Mouse (Mus musculus): Measurements from ENCODE around the gene Chst14.

The Chst14 gene

GRCm38 (mm10) chr2:118926361-118926997, at the start of gene Chst14:
Gene Chst14 (plus strand): TSS chr2:118926496.
- peak; percentile 91 for DNase-seq

GRCm38 (mm10) chr2:118881019-118881418, 45.3 kb upstream of the Chst14 start:
- no peak for DNase-seq

- no peak for DNase-seq
Measured at GRCm38 (mm10) chr2:118881956-118882355, 44.3 kb upstream of the Chst14 start.

GRCm38 (mm10) chr2:118882840-118883679, 43.2 kb upstream of the Chst14 start:
- peak; percentile 86 for DNase-seq

GRCm38 (mm10) chr2:118887440-118887839, 38.9 kb upstream of the Chst14 start:
- no peak for DNase-seq

GRCm38 (mm10) chr2:118887845-118888548, 38.3 kb upstream of the Chst14 start:
- DNase-seq = peak; percentile 18

- no peak for DNase-seq
Measured at GRCm38 (mm10) chr2:118891173-118891572, 35.1 kb upstream of the Chst14 start.

- peak; percentile 66 for DNase-seq
Measured at GRCm38 (mm10) chr2:118895990-118896913, 30.0 kb upstream of the Chst14 start.

- DNase-seq = no peak
Measured at GRCm38 (mm10) chr2:118896914-118897291, 29.4 kb upstream of the Chst14 start.

- peak; percentile 18 for DNase-seq
Measured at GRCm38 (mm10) chr2:118897392-118897791, 28.9 kb upstream of the Chst14 start.

GRCm38 (mm10) chr2:118897808-118898207, 28.5 kb upstream of the Chst14 start:
- peak; percentile 8 for DNase-seq

GRCm38 (mm10) chr2:118898771-118899170, 27.5 kb upstream of the Chst14 start:
- no peak for DNase-seq

GRCm38 (mm10) chr2:118899306-118899705, 27.0 kb upstream of the Chst14 start:
- no peak for DNase-seq

GRCm38 (mm10) chr2:118899981-118900825, 26.1 kb upstream of the Chst14 start, which contains the start of gene Bahd1:
Gene Bahd1 (plus strand): TSS chr2:118900377.
- DNase-seq = peak; percentile 63

- DNase-seq = no peak
Measured at GRCm38 (mm10) chr2:118900826-118901140, 25.5 kb upstream of the Chst14 start.

GRCm38 (mm10) chr2:118901175-118902031, 24.9 kb upstream of the Chst14 start:
- DNase-seq = peak; percentile 96

- DNase-seq = peak; percentile 77
Measured at GRCm38 (mm10) chr2:118902051-118903025, 24.0 kb upstream of the Chst14 start.

GRCm38 (mm10) chr2:118903333-118903741, 23.0 kb upstream of the Chst14 start:
- no peak for DNase-seq

GRCm38 (mm10) chr2:118905433-118906117, 20.7 kb upstream of the Chst14 start:
- DNase-seq = no peak
